Mouse (Mus musculus) skeletal muscle tissue, adult 2 months (tissue): ENCODE measurements around the gene Accs.

Source experiments
- DNase-seq: peaks from one replicate; pipeline ENCODE4 v3.0.0-alpha.2; 2012; ENCODE audit warnings: low read depth, low spot score

The Accs gene

GRCm38 (mm10) chr2:93794375-93794774 lies 55.4 kb downstream of the Accs start:
- no peak for DNase-seq

- no peak for DNase-seq
Measured at GRCm38 (mm10) chr2:93791516-93792499, 57.9 kb downstream of the Accs start.

GRCm38 (mm10) chr2:93790798-93791345 lies 58.9 kb downstream of the Accs start:
- no peak for DNase-seq

- DNase-seq: no peak
Measured at GRCm38 (mm10) chr2:93788557-93788956, 61.2 kb downstream of the Accs start.

- DNase-seq: peak; percentile 86
Measured at GRCm38 (mm10) chr2:93786175-93786574, 63.6 kb downstream of the Accs start.

GRCm38 (mm10) chr2:93785432-93785798 lies 64.3 kb downstream of the Accs start:
- no peak for DNase-seq

- no peak for DNase-seq
Measured at GRCm38 (mm10) chr2:93784721-93785431, 64.9 kb downstream of the Accs start.

GRCm38 (mm10) chr2:93783926-93784539 lies 65.7 kb downstream of the Accs start:
- DNase-seq: no peak
